Mouse (Mus musculus): Measurements from ENCODE around the gene Irak2. TPM values are rescaled to one million over a fixed set of nuclear protein-coding genes. Genes with fewer than 3 reads are reported as not detected.
A peak's percentile ranks its signal among the peaks of the same experiment; 100 is the strongest.

Irak2 gene
- polyA plus RNA-seq, 1 experiment from 2014 or later: 2.9 TPM

DNA sequence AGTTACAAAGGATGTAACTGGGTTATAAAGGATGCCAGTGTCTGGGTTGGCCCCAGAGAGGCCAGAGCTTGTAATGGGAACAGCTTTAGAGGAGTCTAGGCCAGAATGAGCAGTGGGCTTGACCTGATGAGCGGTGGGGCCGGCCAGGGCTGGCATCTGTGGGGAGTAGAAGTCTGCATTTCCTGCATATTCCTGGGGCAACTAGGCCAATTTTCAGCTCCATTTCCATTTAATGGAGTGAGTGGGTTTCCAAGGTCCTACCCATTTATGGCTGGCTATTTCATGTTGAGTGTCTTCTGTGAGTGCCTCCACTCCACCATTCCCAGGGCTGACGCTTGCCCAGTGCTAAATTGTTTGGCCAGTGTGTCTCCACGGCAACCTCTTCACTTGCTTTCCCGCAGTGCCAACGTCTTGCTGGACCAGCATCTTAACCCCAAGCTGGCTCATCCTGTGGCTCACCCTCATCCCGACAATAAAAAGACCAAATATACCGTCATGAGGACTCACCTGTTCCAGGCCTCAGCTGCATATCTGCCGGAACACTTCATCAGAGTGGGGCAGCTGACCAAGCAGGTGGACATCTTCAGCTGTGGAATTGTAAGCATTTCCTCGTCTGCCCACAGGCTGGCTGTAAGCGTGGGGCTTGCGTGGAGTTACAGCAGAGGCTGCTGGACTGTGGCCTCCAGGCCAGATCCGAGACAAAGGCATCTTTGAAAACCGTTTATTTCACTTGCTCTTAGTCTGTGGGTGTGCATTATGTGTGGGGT, 40.2 kb downstream of the Irak2 start:
- no peak overlapping the region for H3K4me3 ChIP-seq (ENCODE audit: low read depth, low read length)
- DNase-seq (ENCODE audit: low spot score): no peak
- no peak overlapping the region for H3K9ac ChIP-seq (ENCODE audit: low read length)
- no peaks in the 10 kb centered on the region for H3K9me3 ChIP-seq (ENCODE audit: control insufficient read depth, low read length)
- no peaks in the 10 kb centered on the region for H3K4me1 ChIP-seq (ENCODE audit: control insufficient read depth, insufficient read depth, low read length)
- ATAC-seq (ENCODE audit: insufficient number of reproducible peaks, low FRiP score, low TSS enrichment, low read depth): no peak
- H3K27ac ChIP-seq (replicated peaks; ENCODE audit: low read depth, low read length): no peak overlapping the region
- WGBS: 83% methylated on average over 14 of the region's 14 CpGs
- H3K36me3 ChIP-seq (ENCODE audit: control insufficient read depth, insufficient read depth, low read length): no peaks in the 10 kb centered on the region
- H3K4me2 ChIP-seq (ENCODE audit: low read depth, severe bottlenecking): no peak overlapping the region
- H3K27me3 ChIP-seq (ENCODE audit: control insufficient read depth, insufficient read depth, low read length): no peaks in the 10 kb centered on the region

- no peak for ATAC-seq (ENCODE audit: insufficient number of reproducible peaks, low FRiP score, low TSS enrichment, low read depth)
- no peak overlapping the region for H3K27ac ChIP-seq (replicated peaks; ENCODE audit: low read depth, low read length)
- H3K27me3 ChIP-seq (ENCODE audit: control insufficient read depth, insufficient read depth, low read length): no peaks in the 10 kb centered on the region
- no peaks in the 10 kb centered on the region for H3K36me3 ChIP-seq (ENCODE audit: control insufficient read depth, insufficient read depth, low read length)
- H3K9me3 ChIP-seq (ENCODE audit: control insufficient read depth, low read length): no peaks in the 10 kb centered on the region
- H3K4me1 ChIP-seq (ENCODE audit: control insufficient read depth, insufficient read depth, low read length): no peaks in the 10 kb centered on the region
- no peak for DNase-seq (ENCODE audit: low spot score)
- 80% methylated on average over 9 of the region's 9 CpGs for WGBS
- no peak overlapping the region for H3K9ac ChIP-seq (ENCODE audit: low read length)
- H3K4me3 ChIP-seq (ENCODE audit: low read depth, low read length): no peak overlapping the region
- H3K4me2 ChIP-seq (ENCODE audit: low read depth, severe bottlenecking): no peak overlapping the region
These were observed 41.8 kb downstream of the Irak2 start for GRCm38 (mm10) chr6:113679993-113680566.

GRCm38 (mm10) chr6:113681271-113681670, 43.0 kb downstream of the Irak2 start:
- no peak overlapping the region for H3K4me2 ChIP-seq (ENCODE audit: low read depth, severe bottlenecking)
- H3K9ac ChIP-seq (ENCODE audit: low read length): no peak overlapping the region
- DNase-seq (ENCODE audit: low spot score) (peak; percentile 85), ATAC-seq (ENCODE audit: insufficient number of reproducible peaks, low FRiP score, low TSS enrichment, low read depth) (no peak)
- no peaks in the 10 kb centered on the region for H3K36me3 ChIP-seq (ENCODE audit: control insufficient read depth, insufficient read depth, low read length)
- no peak overlapping the region for H3K4me3 ChIP-seq (ENCODE audit: low read depth, low read length)
- H3K9me3 ChIP-seq (ENCODE audit: control insufficient read depth, low read length): no peaks in the 10 kb centered on the region
- H3K27me3 ChIP-seq (ENCODE audit: control insufficient read depth, insufficient read depth, low read length): no peaks in the 10 kb centered on the region
- H3K27ac ChIP-seq (replicated peaks; ENCODE audit: low read depth, low read length): no peak overlapping the region
- no peaks in the 10 kb centered on the region for H3K4me1 ChIP-seq (ENCODE audit: control insufficient read depth, insufficient read depth, low read length)
- 22% methylated on average over 4 of the region's 4 CpGs for WGBS

GRCm38 (mm10) chr6:113683081-113683825, 45.0 kb downstream of the Irak2 start:
- H3K4me1 ChIP-seq (ENCODE audit: control insufficient read depth, insufficient read depth, low read length): no peaks in the 10 kb centered on the region
- H3K9ac ChIP-seq (ENCODE audit: low read length): no peak overlapping the region
- H3K4me2 ChIP-seq (ENCODE audit: low read depth, severe bottlenecking): no peak overlapping the region
- H3K36me3 ChIP-seq (ENCODE audit: control insufficient read depth, insufficient read depth, low read length): no peaks in the 10 kb centered on the region
- whole genome bisulfite sequencing: 87% methylated on average over 10 of the region's 10 CpGs
- no peaks in the 10 kb centered on the region for H3K27me3 ChIP-seq (ENCODE audit: control insufficient read depth, insufficient read depth, low read length)
- DNase-seq (ENCODE audit: low spot score) (no peak), ATAC-seq (ENCODE audit: insufficient number of reproducible peaks, low FRiP score, low TSS enrichment, low read depth) (no peak)
- no peak overlapping the region for H3K4me3 ChIP-seq (ENCODE audit: low read depth, low read length)
- no peaks in the 10 kb centered on the region for H3K9me3 ChIP-seq (ENCODE audit: control insufficient read depth, low read length)
- H3K27ac ChIP-seq (replicated peaks; ENCODE audit: low read depth, low read length): no peak overlapping the region

- DNase-seq (ENCODE audit: low spot score): no peak
- no peaks in the 10 kb centered on the region for H3K36me3 ChIP-seq (ENCODE audit: control insufficient read depth, insufficient read depth, low read length)
- no peak overlapping the region for H3K27ac ChIP-seq (replicated peaks; ENCODE audit: low read depth, low read length)
- H3K4me2 ChIP-seq (ENCODE audit: low read depth, severe bottlenecking): no peak overlapping the region
- H3K9ac ChIP-seq (ENCODE audit: low read length): no peak overlapping the region
- ATAC-seq (ENCODE audit: insufficient number of reproducible peaks, low FRiP score, low TSS enrichment, low read depth): no peak
- peaks cover 14% of the 10 kb centered on the region for H3K4me1 ChIP-seq (ENCODE audit: control insufficient read depth, insufficient read depth, low read length)
- no peaks in the 10 kb centered on the region for H3K27me3 ChIP-seq (ENCODE audit: control insufficient read depth, insufficient read depth, low read length)
- WGBS: 50% methylated on average over 8 of the region's 8 CpGs
- H3K9me3 ChIP-seq (ENCODE audit: control insufficient read depth, low read length): no peaks in the 10 kb centered on the region
- no peak overlapping the region for H3K4me3 ChIP-seq (ENCODE audit: low read depth, low read length)
These were observed 48.4 kb downstream of the Irak2 start for GRCm38 (mm10) chr6:113686551-113687125.

- peaks cover 14% of the 10 kb centered on the region for H3K4me1 ChIP-seq (ENCODE audit: control insufficient read depth, insufficient read depth, low read length)
- ATAC-seq (ENCODE audit: insufficient number of reproducible peaks, low FRiP score, low TSS enrichment, low read depth): peak; percentile 40; the same call in 1 of the 2 replicates
These were observed 51.7 kb downstream of the Irak2 start for GRCm38 (mm10) chr6:113690008-113690399.

GRCm38 (mm10) chr6:113690400-113691083, 52.3 kb downstream of the Irak2 start:
- 4% methylated on average over 14 of the region's 14 CpGs for WGBS
- DNase-seq (ENCODE audit: low spot score): peak; percentile 78
- Histone ChIP-seq H3K9ac (ENCODE audit: low read length) (peak overlapping the region; percentile 17), H3K4me2 (ENCODE audit: low read depth, severe bottlenecking) (peak overlapping the region; percentile 33; the same call in 1 of the 2 replicates), H3K36me3 (ENCODE audit: control insufficient read depth, insufficient read depth, low read length) (no peaks in the 10 kb centered on the region), H3K27ac (replicated peaks; ENCODE audit: low read depth, low read length) (peak overlapping the region; percentile 75), H3K27me3 (ENCODE audit: control insufficient read depth, insufficient read depth, low read length) (no peaks in the 10 kb centered on the region), H3K9me3 (ENCODE audit: control insufficient read depth, low read length) (no peaks in the 10 kb centered on the region), H3K4me3 (ENCODE audit: low read depth, low read length) (no peak overlapping the region), H3K4me1 (ENCODE audit: control insufficient read depth, insufficient read depth, low read length) (peaks cover 14% of the 10 kb centered on the region)
- ATAC-seq (ENCODE audit: insufficient number of reproducible peaks, low FRiP score, low TSS enrichment, low read depth): peak; percentile 53; the same call in 1 of the 2 replicates

More at GRCm38 (mm10) chr6:113690008-113690399, 51.7 kb downstream of the Irak2 start:
- Histone ChIP-seq H3K9ac (ENCODE audit: low read length) (no peak overlapping the region; the same call in 1 of the 2 replicates), H3K27ac (replicated peaks; ENCODE audit: low read depth, low read length) (peak overlapping the region; percentile 75), H3K9me3 (ENCODE audit: control insufficient read depth, low read length) (no peaks in the 10 kb centered on the region), H3K36me3 (ENCODE audit: control insufficient read depth, insufficient read depth, low read length) (no peaks in the 10 kb centered on the region), H3K4me3 (ENCODE audit: low read depth, low read length) (no peak overlapping the region), H3K27me3 (ENCODE audit: control insufficient read depth, insufficient read depth, low read length) (no peaks in the 10 kb centered on the region), H3K4me2 (ENCODE audit: low read depth, severe bottlenecking) (peak overlapping the region; percentile 33; the same call in 1 of the 2 replicates)
- WGBS: 2% methylated on average over 7 of the region's 7 CpGs
- DNase-seq (ENCODE audit: low spot score): peak; percentile 75

GRCm38 (mm10) chr6:113691084-113691462, 52.8 kb downstream of the Irak2 start:
- peak overlapping the region; percentile 33; the same call in 1 of the 2 replicates for H3K4me2 ChIP-seq (ENCODE audit: low read depth, severe bottlenecking)
- ATAC-seq (ENCODE audit: insufficient number of reproducible peaks, low FRiP score, low TSS enrichment, low read depth) (no peak), DNase-seq (ENCODE audit: low spot score) (no peak)
- no peaks in the 10 kb centered on the region for H3K9me3 ChIP-seq (ENCODE audit: control insufficient read depth, low read length)
- peaks cover 16% of the 10 kb centered on the region for H3K4me1 ChIP-seq (ENCODE audit: control insufficient read depth, insufficient read depth, low read length)
- H3K36me3 ChIP-seq (ENCODE audit: control insufficient read depth, insufficient read depth, low read length): no peaks in the 10 kb centered on the region
- H3K27me3 ChIP-seq (ENCODE audit: control insufficient read depth, insufficient read depth, low read length): no peaks in the 10 kb centered on the region
- H3K9ac ChIP-seq (ENCODE audit: low read length): peak overlapping the region; percentile 17; the same call in 1 of the 2 replicates
- H3K4me3 ChIP-seq (ENCODE audit: low read depth, low read length): no peak overlapping the region
- peak overlapping the region; percentile 75 for H3K27ac ChIP-seq (replicated peaks; ENCODE audit: low read depth, low read length)
- WGBS: 76% methylated on average over 4 of the region's 4 CpGs

Measured in limb, embryonic 11.5 days (tissue).